Mouse (Mus musculus): ENCODE results near the gene Igsf11.

GRCm38 (mm10) chr16:38916053-38916786, 23.7 kb downstream of the Igsf11 start:
- TF ChIP-seq ZC3H11A (IDR thresholded peaks at IDR 0.05; ENCODE audit: borderline replicate concordance, low read depth, low read length) (no peak), MAFK (IDR thresholded peaks at IDR 0.05; ENCODE audit: insufficient read depth, low read depth, low read length) (no peak), HCFC1 (IDR thresholded peaks at IDR 0.05; ENCODE audit: borderline replicate concordance, insufficient read depth, low read length) (no peak), ZNF384 (IDR thresholded peaks at IDR 0.05; ENCODE audit: low read depth, low read length) (no peak)
